Mouse (Mus musculus) urinary bladder, adult 2 months (tissue): Measurements from ENCODE around the gene Klk15. TPM values are rescaled to one million over a fixed set of nuclear protein-coding genes. Genes with fewer than 3 reads are reported as not detected.
"Not testable (repeated sequence)": the region's sequence is repeated elsewhere in the genome, so short reads cannot be mapped to it uniquely, and the experiment has no call there.

Source experiments
- DNase-seq: peaks from one replicate; pipeline ENCODE4 v3.0.0; 2022; ENCODE audit warnings: low spot score
- polyA plus RNA-seq: library from polyadenylated mRNA; depleted of rRNA; stranded (reverse); fragments of >200 nt; gene quantifications from 2 replicates; pipeline ENCODE4 v1.2.3, GENCODE M21; 2012; rRNA removed

The Klk15 gene
- not detected in 2 replicates for polyA plus RNA-seq

DNA sequence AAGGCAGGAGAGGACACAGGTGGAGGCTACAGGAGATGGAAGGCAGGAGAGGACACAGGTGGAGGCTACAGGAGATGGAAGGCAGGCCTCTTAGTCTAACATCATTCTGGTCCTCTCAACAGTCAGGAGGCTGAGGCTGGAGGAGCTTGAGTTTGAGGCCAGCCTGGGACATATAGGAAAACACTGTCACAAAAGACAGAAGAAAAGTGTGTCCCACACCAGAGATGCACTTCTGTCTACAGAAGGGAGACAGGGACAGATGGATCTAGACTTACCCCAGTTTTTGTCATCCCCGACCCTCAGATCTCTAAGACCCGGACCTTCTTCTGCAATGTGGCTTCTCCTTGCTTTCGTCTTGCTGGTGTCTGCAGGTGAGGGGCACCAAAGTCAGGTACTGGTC, at the start of gene Klk15:
Gene Klk15, plus strand, starts transcription at position 301 of the 400 bp plus-strand sequence.
- no peak for DNase-seq

GRCm38 (mm10) chr7:43891365-43891764, 42.2 kb upstream of the Klk15 start:
- no peak for DNase-seq

GRCm38 (mm10) chr7:43891788-43892187, 41.8 kb upstream of the Klk15 start:
- no peak for DNase-seq

DNA sequence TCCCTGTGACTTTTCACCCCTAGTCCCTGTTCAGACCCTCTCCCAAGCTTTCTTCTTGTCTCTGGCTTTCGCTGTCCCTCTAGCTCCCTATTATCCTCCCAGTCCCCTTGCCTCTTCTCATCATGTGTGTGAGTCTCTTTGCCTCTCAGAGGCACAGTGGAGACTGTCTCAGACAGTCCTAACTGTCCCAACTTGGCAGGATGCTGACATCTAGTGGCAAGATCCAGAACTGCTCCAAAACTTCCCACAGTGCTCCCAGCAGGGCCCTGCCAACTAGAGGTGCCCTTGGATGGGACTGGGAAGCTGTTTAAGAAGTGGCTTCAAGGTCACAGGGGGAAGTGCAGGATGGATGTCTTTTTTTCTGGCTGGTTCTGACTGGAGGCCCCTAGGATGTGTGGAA, 38.7 kb upstream of the Klk15 start:
- peak; percentile 52 for DNase-seq

- DNase-seq: no peak
Observed at GRCm38 (mm10) chr7:43914821-43915220, 18.7 kb upstream of the Klk15 start.

DNA sequence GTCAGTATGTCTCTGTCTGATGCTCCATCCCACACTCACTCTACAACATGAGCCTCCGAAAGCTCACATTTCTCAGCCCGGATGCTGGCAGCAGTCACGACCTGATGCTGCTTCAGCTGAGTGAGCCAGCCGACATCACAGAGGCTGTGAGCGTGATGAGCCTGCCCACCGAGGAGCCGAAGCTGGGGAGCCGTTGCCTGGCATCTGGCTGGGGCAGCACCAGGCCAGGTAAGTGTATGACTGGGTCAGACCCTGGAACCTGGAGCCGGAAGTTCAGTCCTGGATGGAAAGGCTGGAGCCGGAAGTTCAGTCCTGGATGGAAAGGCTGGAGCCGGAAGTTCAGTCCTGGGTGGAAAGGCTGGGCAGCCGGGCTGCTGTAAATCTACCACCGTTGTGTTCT, 15.1 kb upstream of the Klk15 start:
- DNase-seq: no peak

- DNase-seq: no peak
Observed at GRCm38 (mm10) chr7:43918871-43919270, 14.7 kb upstream of the Klk15 start.

GRCm38 (mm10) chr7:43919559-43920451, 13.7 kb upstream of the Klk15 start:
- peak; percentile 43 for DNase-seq

DNA sequence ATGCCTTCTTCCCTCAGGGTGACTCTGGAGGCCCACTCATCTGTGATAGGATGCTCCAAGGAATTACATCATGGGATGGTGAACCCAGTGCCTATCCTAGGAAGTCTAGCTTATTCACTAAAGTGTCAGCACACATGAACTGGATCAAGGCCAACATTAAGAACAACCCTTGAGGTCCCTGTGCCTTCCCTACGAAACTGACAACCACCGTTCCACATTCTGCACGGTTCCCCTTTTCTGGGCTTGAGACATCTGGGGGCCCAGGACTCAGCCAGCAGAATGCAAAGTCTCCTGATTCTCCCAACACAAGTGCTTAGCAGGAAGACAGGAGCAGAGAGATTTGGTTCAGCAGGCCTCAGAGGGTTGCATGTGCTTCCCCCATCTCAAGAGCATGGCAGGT, 13.0 kb upstream of the Klk15 start:
- DNase-seq: no peak

DNA sequence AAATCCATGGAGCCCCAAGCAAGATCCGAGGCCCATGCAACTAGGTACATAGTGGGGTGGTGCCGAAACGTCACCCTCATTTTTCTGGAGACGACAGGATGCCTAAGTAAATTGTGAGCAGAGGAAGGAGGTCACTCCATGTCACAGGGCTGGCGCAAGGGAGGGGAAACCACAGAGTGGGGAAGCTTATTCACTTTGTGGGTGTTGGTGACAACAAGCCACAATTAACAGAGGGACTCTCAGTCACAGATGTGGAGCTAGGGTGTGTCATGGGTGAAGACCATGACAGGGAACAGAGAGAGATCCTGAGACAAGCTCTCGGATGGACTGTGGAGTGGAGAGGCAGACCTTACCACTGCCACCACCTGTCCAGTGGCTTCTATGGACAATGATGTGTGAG, 12.5 kb upstream of the Klk15 start:
- DNase-seq: no peak

GRCm38 (mm10) chr7:43921941-43922340, 11.6 kb upstream of the Klk15 start:
- DNase-seq: no peak

- no peak for DNase-seq
Observed at GRCm38 (mm10) chr7:43925985-43926384, 7.6 kb upstream of the Klk15 start.

DNA sequence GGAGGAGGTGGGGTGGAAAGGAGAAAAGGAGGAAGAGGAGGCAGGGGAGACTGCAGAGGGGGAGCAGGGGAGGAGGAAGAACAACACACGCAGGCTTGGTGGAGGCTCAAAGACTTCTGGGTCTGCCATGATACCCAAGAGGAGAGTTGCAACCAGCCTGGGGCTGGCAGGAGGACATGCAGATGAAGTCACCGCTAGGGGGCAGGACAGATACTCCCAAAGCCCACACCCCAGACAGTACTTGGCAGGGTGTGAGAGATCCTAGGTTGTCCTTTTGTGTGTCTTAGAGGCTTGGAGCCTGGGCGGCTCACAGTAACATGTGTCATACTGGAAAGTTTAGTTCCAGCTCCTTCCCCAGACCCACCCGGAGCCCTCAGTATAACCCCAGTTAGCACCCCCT, 5.0 kb upstream of the Klk15 start:
- no peak for DNase-seq

- no peak for DNase-seq
Observed at GRCm38 (mm10) chr7:43932337-43932736, 1.2 kb upstream of the Klk15 start.

GRCm38 (mm10) chr7:43934747-43935146, 1.2 kb downstream of the Klk15 start:
- DNase-seq: no peak

- no peak for DNase-seq
Observed at GRCm38 (mm10) chr7:43936551-43936950, 3.0 kb downstream of the Klk15 start.

DNA sequence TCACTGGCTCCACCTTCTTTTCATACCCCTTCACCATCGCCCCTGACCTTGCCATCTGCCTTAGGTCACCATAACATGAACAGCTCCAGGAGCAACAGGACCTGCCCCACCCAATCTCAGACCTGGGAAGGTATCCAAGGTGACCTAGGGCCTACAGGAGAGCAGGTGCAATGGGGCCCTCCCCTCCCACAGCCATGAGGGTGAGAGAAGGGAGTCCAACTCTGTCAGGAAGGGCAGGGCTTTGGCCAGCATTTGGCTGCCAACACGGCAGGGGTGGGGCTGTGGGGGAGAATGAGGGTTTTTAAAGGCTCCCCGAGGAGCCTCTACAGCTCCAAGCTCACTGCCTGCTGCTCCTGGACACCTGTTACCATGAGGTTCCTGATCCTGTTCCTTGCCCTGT, 8.8 kb downstream of the Klk15 start:
- not testable (repeated sequence) for DNase-seq

DNA sequence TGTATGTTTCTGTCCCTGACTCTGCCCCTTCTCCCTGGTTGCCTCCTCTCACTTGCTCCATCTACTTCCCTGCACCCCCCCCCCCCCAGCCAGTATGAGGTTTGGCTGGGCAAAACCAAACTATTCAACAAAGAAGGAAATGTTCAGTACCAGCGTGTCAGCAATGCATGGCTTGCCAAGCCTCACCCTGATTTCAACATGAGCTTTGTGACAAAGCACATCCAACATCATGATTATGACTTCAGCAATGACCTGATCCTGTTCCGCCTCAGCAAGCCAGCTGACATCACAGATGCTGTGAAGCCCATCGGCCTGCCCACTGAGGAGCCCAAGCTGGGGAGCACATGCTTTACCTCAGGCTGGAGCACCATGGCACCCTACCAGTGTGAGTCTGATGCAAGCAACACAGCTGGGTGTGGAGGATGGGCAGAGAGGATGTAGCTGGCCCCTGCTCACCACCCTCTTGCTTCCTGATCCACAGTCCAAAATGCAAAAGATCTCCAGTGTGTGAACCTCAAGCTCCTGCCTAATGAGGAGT, 11.3 kb downstream of the Klk15 start:
- DNase-seq: no peak

DNA sequence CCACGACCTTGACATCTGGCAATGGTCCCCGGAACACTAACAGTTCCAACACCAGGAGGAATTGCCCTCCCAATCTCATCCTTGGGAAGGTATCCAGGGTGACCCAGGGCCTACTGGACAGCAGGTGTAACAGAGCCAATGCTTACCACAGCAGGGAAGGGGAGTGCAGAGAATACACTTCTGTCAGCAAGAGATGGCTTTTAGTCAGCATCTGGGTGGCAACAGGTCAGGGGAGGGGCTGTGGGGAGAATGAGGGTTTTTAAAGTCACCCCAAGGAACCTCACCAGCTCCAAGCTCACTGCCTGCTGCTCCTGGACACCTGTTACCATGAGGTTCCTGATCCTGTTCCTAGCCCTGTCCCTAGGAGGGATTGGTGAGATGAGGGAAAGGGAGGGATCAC, 16.8 kb downstream of the Klk15 start, which contains the start of gene Klk1b8:
Gene Klk1b8, plus strand, starts transcription at position 301 of the 400 bp plus-strand sequence.
- DNase-seq: no peak

- DNase-seq: no peak
Observed at GRCm38 (mm10) chr7:43952703-43953102, 19.2 kb downstream of the Klk15 start.

GRCm38 (mm10) chr7:43966451-43966850, 32.9 kb downstream of the Klk15 start, which contains the start of gene Klk1b1:
Gene Klk1b1, plus strand, starts transcription at chr7:43966751.
- DNase-seq: no peak

- DNase-seq: no peak
Observed at GRCm38 (mm10) chr7:43967058-43967457, 33.5 kb downstream of the Klk15 start.

DNA sequence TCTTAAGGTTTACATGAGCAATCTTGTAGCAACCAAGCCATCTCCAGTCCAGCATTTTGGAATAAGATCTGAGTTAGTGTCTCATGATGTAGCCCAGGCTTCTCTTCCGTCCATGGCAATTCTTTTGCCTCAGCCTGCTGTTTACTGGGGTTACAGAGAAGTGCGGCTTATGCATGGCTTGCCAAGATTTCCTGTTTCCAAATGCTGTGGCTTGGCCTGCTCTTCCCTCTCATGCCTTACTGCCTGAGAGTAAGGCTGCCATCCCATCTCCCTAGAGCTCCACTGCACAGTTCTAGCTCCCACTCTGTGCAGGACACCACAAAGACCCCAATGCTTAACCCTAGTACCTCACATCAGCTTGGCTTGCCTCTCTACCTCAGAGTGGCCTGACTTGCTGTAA, 34.1 kb downstream of the Klk15 start:
- DNase-seq: no peak
